Mouse (Mus musculus) intestine, postnatal 0 days (tissue): ENCODE results near the gene Foxred2. TPM values are rescaled to one million over a fixed set of nuclear protein-coding genes. Genes with fewer than 3 reads are reported as not detected.

Experiments used
- ATAC-seq: fragments of 200-750 bp; cut with Nextera tagmentation; 2 replicates; pipeline ENCODE4 v1.8.0; 2017; ENCODE audit warnings: mild to moderate bottlenecking, moderate TSS enrichment, moderate library complexity
- H3K27ac ChIP-seq: fragments of 300-500 bp; sonication (generic); 2 replicates; pipeline ENCODE4 v1.5.1; 2014; ENCODE audit warnings: mild to moderate bottlenecking, low read depth, low read length, moderate library complexity
- H3K27me3 ChIP-seq: fragments of 300-500 bp; sonication (generic); replicated peaks from 2 replicates; pipeline ENCODE4 v1.6.1; 2014; ENCODE audit warnings: low read length, mixed read lengths; ENCODE audit not compliant: control insufficient read depth, insufficient read depth
- H3K36me3 ChIP-seq: fragments of 300-500 bp; sonication (generic); 2 replicates; pipeline ENCODE4 v1.6.1; 2014; ENCODE audit warnings: mild to moderate bottlenecking, moderate library complexity; ENCODE audit not compliant: control insufficient read depth, insufficient read depth
- H3K4me1 ChIP-seq: fragments of 300-500 bp; sonication (generic); replicated peaks from 2 replicates; pipeline ENCODE4 v1.6.1; 2014; ENCODE audit warnings: antibody characterized with exemption, low read length, mixed read lengths; ENCODE audit not compliant: control insufficient read depth, insufficient read depth
- H3K4me2 ChIP-seq: fragments of 300-500 bp; sonication (generic); replicated peaks from 2 replicates; pipeline ENCODE4 v1.6.1; 2014; ENCODE audit warnings: low read depth, mild to moderate bottlenecking, moderate library complexity
- H3K4me3 ChIP-seq: fragments of 300-500 bp; sonication (generic); 2 replicates; pipeline ENCODE4 v1.5.1; 2014; ENCODE audit warnings: low read depth, low read length
- H3K9ac ChIP-seq: fragments of 300-500 bp; sonication (generic); 2 replicates; pipeline ENCODE4 v1.6.1; 2014; ENCODE audit warnings: mild to moderate bottlenecking, low read depth, low read length
- H3K9me3 ChIP-seq: fragments of 300-500 bp; sonication (generic); 2 replicates; pipeline ENCODE4 v1.6.1; 2016; ENCODE audit warnings: mixed run types; ENCODE audit not compliant: control insufficient read depth
- CTCF ChIP-seq: sonication (generic); IDR thresholded peaks from 2 replicates; pipeline ENCODE4 v1.5.1; 2016; ENCODE audit warnings: low read depth, mild to moderate bottlenecking, control low read depth, antibody characterized with exemption, moderate library complexity
- WGBS: fragments of 180-500 bp; shearing (Covaris S2); extraction: QIAGEN DNeasy Blood & Tissue Kit; methylation state at CpG from one replicate; pipeline ENCODE4 v1.1.7; 2014; 5-methylcytosine and 5-hydroxymethylcytosine counted together
- polyA plus RNA-seq: library from polyadenylated mRNA; unstranded; fragments of >200 nt; fragmentation: Nextera tagmentation; extraction: Ambion mirVana; gene quantifications from 2 replicates; pipeline ENCODE4 v1.2.1, GENCODE M21; 2015

Foxred2 gene
- polyA plus RNA-seq, 1 experiment from 2014 or later = 0.46 TPM

DNA sequence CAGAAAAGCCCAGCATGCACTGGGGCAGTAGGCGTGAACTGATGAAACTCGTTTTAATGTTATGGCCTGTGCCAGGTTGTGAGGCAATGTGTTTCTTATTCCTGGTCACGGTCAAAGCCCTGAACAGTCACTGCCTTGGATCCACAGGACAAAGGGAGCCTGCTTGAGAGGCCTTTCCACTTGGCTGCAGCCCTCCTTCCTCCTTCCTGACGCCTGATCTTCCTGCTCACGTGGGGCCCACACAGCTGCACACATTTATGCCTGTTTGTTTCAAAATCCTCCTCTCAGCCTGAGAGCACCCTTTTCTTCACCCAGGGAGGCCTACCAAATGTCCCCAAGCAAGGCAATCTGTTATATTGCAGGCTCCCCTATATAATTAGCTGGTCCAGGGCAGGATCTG is 53.3 kb downstream of the Foxred2 start:
- Histone ChIP-seq H3K9me3 (no peaks in the 10 kb centered on the region), H3K4me2 (no peak overlapping the region), H3K27me3 (no peaks in the 10 kb centered on the region), H3K9ac (no peak overlapping the region), H3K36me3 (no peaks in the 10 kb centered on the region), H3K27ac (no peak overlapping the region), H3K4me3 (no peak overlapping the region), H3K4me1 (no peaks in the 10 kb centered on the region; the same call in 1 of the 2 replicates)
- no peak for TF ChIP-seq CTCF
- WGBS = 45% methylated on average over 5 of the region's 5 CpGs
- no peak for ATAC-seq

DNA sequence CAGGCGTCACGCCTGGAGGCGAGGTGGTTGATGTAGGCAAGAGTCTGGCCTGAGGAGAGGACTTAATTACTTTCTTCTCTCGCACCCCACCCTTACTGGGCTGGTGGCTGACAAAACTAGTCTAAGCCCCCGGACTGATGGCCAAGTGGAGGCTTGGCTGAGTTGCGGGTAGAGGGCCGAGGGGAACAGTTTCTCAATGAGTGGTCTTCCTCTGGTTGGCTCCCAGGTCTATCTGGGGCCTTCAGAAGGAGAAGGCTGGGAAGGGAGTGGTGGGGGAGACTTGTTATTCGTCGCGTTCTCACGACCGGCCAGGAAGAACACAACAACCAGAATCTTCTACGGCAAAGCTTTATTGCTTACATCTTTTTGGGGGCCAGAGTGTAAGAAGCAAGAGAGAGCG is 61.6 kb downstream of the Foxred2 start:
- H3K36me3 ChIP-seq = no peaks in the 10 kb centered on the region
- no peak overlapping the region for H3K27ac ChIP-seq
- no peaks in the 10 kb centered on the region for H3K27me3 ChIP-seq
- H3K4me3 ChIP-seq = no peak overlapping the region
- H3K9ac ChIP-seq = no peak overlapping the region
- H3K4me1 ChIP-seq = no peaks in the 10 kb centered on the region
- no peak overlapping the region for H3K4me2 ChIP-seq
- TF ChIP-seq CTCF = no peak
- no peaks in the 10 kb centered on the region for H3K9me3 ChIP-seq
- WGBS = 90% methylated on average over 13 of the region's 14 CpGs
- ATAC-seq = peak; percentile 25; the same call in 1 of the 2 replicates

DNA sequence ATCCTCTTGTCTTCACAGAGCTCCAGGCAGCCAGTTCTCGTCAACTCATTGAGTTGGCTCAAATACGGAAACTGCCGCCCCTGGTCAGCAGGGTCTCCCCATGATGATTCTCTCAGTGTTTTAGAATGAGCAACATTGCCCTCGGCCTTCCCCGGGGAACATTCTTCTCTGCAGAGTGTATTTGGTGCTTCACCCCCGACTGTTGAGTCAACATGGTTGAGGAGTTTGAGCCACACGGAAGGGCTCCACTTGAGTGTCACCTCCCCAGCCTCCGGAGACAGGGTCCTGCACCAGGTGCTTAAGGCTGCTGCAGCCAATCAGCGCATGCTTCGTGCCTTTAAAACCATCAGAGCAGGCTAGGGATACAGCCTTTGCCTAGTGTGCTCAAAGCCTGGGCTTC is 63.2 kb downstream of the Foxred2 start:
- Histone ChIP-seq H3K9ac (no peak overlapping the region), H3K4me3 (no peak overlapping the region), H3K36me3 (no peaks in the 10 kb centered on the region), H3K4me1 (0 out of 2 replicates have a peak, but pooled peaks cover 4% of the 10 kb centered on the region), H3K27ac (no peak overlapping the region), H3K9me3 (no peaks in the 10 kb centered on the region), H3K27me3 (no peaks in the 10 kb centered on the region), H3K4me2 (no peak overlapping the region)
- 80% methylated on average over 10 of the region's 10 CpGs for WGBS
- no peak for TF ChIP-seq CTCF
- ATAC-seq = no peak

DNA sequence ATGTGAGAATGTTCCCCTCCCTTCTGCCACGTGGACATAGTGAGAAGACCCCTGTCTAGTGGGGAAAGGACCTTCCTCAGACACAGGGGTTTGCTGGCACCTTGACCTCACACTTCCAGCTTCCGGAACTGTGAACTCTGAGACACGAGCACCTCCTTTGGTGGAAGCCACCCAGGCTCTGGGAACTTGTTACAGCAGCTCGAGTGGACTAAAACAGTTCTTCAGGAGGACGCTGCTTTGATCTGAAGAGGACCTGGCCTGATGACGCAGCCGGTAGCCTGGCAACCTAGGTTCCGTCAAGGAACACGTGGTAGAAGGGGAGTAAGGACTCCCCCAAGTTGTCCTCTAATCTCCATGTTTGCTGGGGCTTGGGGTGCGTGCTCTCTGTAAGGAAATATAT is 64.1 kb downstream of the Foxred2 start:
- Histone ChIP-seq H3K4me3 (no peak overlapping the region), H3K36me3 (no peaks in the 10 kb centered on the region), H3K4me1 (0 out of 2 replicates have a peak, but pooled peaks cover 4% of the 10 kb centered on the region), H3K9me3 (no peaks in the 10 kb centered on the region), H3K9ac (no peak overlapping the region), H3K4me2 (no peak overlapping the region), H3K27ac (no peak overlapping the region), H3K27me3 (no peaks in the 10 kb centered on the region)
- ATAC-seq = no peak
- WGBS = 88% methylated on average over 10 of the region's 10 CpGs
- no peak for TF ChIP-seq CTCF

DNA sequence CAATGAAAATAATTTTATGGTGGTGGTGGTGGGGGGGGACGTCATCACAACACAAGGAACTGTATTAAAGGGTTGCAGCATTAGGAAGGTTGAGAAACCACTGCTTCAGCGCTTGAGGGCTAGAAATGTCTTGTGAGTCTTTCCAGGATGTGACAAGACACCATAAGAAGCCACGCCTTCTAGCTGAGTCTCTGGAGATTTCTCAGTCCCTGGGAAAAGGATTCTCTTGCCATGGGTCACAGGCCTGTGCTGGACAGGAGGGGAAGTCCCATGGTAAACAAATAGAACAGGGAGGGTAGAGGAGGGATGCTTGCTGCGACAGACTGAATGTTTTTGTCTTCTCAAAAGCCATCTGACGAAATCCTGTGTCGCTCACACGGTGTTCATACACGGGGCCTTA is 64.8 kb downstream of the Foxred2 start:
- no peak overlapping the region for H3K4me3 ChIP-seq
- no peak for ATAC-seq

More for the DNA sequence above, 64.8 kb downstream of the Foxred2 start:
- TF ChIP-seq CTCF = no peak
- Histone ChIP-seq H3K4me1 (0 out of 2 replicates have a peak, but pooled peaks cover 4% of the 10 kb centered on the region), H3K27me3 (no peaks in the 10 kb centered on the region), H3K9me3 (no peaks in the 10 kb centered on the region), H3K36me3 (no peaks in the 10 kb centered on the region), H3K4me2 (no peak overlapping the region), H3K9ac (no peak overlapping the region), H3K27ac (no peak overlapping the region)
- 80% methylated on average over 8 of the region's 8 CpGs for WGBS

Other genes with a start within 250 kb of the Foxred2 start
- gene Apol9b, start 227.7 kb downstream of the Foxred2 start, polyA plus RNA-seq = 3.2 and 4.1 TPM in 2 replicates
- gene Apol8, start 199.7 kb downstream of the Foxred2 start, polyA plus RNA-seq = not detected in 2 replicates
- gene Myh9, start 114.5 kb downstream of the Foxred2 start, polyA plus RNA-seq = 25.7 and 27.7 TPM in 2 replicates
- 165 and 173 TPM in 2 replicates for gene Txn2, start 27.7 kb downstream of the Foxred2 start, polyA plus RNA-seq
- gene Eif3d, start 14.1 kb upstream of the Foxred2 start, polyA plus RNA-seq = 59.5 and 67.4 TPM in 2 replicates
- gene Cacng2, start 163.3 kb upstream of the Foxred2 start, polyA plus RNA-seq = 0.03 and 0.05 TPM in 2 replicates
- 29.0 and 31.8 TPM in 2 replicates for gene Ift27, start 217.4 kb upstream of the Foxred2 start, polyA plus RNA-seq
- not detected in 2 replicates for gene Pvalb, start 249.7 kb upstream of the Foxred2 start, polyA plus RNA-seq